Mouse (Mus musculus) thymus, adult 2 months (tissue): ENCODE measurements around the gene Chd6.

Experiments used
- CTCF ChIP-seq: fragments of 200-500 bp; IDR thresholded peaks from 2 replicates; pipeline ENCODE4 v1.5.1; 2012; ENCODE audit warnings: mild to moderate bottlenecking, control low read depth, low read length, moderate library complexity, borderline replicate concordance; ENCODE audit not compliant: control insufficient read depth, poor library complexity, insufficient read depth; ENCODE audit errors: extremely low read depth
- POLR2A ChIP-seq: fragments of 200-500 bp; IDR thresholded peaks from 2 replicates; pipeline ENCODE4 v1.6.1; 2012; ENCODE audit warnings: mild to moderate bottlenecking, low read length, control low read depth, moderate library complexity; ENCODE audit not compliant: control insufficient read depth, poor library complexity, insufficient read depth; ENCODE audit errors: extremely low read depth

DNA sequence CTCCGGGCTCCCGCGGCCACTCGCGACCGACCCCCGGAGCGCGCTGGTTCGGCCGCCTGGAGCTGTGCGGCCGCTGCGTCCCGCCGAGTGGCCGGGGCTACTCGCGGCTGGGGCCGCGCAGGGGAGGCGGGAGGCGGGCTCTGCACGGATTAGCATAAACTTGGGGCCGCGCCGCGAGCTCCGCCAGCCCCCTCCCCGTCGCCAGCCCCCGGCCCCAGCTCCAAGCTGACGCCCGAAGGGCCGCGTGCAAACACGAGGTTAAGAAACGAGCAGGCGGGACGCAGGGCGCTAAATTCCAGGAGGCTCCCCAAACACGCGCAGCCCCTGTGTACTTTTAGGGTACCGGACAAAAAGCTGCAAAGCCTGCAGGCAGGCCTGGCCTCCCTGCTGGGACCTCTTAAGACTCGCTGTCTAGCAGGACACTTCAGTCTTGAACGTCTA, 196.6 kb downstream of the Chd6 start, which contains the start of gene Emilin3:
- TF ChIP-seq POLR2A (no peak), CTCF (no peak)
